Mouse (Mus musculus) olfactory bulb, adult 2 months (tissue): Measurements from ENCODE around the gene March8.

Experiments
- CTCF ChIP-seq: fragments of 200-500 bp; IDR thresholded peaks from 2 replicates; pipeline ENCODE4 v1.5.1; 2012; ENCODE audit warnings: low read depth, mild to moderate bottlenecking, low read length, moderate library complexity; ENCODE audit not compliant: insufficient read depth
- POLR2A ChIP-seq: fragments of 200-500 bp; IDR thresholded peaks from 2 replicates; pipeline ENCODE4 v1.6.1; 2012; ENCODE audit warnings: mild to moderate bottlenecking, low read depth, low read length, moderate library complexity; ENCODE audit not compliant: insufficient read depth

- no peak for TF ChIP-seq CTCF
- no peak for TF ChIP-seq POLR2A
Measured at GRCm38 (mm10) chr6:116439531-116439930, 101.7 kb downstream of the March8 start.
